Mouse (Mus musculus) gastrocnemius, adult 8-10 months (tissue): ENCODE measurements at regions not wholly inside any gene's neighbourhood (a gene's known extent, or its start where the extent isn't known, plus 50 kb on each side); places are given as distances from the start of the nearest gene placed in this dataset.

Source experiments
- DNase-seq, 2 experiments: peaks; one replicate each; pipeline ENCODE4 v3.0.0; 2022; ENCODE audit warnings: low spot score in 2 of 2

DNA sequence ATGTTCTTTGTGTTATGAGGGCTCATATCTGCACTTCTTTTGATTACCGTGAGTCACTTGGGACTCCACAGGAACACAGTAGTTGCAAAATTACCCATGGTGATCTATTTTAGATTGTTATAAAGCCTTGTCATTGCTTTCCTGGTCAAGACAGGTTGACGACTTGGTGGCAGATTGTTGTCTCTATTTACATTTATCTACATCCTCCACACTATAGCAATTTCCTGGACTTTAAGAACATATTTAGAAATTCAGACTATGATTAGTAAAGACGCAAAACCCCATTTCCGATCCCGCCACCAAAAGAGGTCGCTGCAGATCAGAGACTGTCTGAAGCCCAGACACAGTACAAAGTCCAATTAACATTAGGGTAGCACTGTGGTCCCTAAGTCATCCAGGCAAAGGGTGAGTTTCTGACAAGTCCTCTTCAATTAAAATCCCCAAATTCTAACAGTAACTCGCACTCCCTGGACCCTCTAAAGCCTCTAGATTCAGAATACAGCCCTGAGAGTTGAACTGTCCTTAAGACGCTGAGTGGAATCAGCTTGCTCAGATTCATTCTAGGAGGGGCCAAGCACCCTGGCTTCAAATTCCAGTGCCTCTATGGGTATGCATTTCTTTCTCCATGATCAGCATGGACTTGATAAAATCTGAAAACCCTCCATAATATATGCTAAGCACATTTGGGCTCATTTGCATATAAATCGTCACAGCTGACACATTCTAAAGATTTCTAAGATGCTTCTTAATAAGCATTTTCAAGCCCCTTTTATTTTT is 461.9 kb upstream of the BC052040 start:
- DNase-seq: no peak

DNA sequence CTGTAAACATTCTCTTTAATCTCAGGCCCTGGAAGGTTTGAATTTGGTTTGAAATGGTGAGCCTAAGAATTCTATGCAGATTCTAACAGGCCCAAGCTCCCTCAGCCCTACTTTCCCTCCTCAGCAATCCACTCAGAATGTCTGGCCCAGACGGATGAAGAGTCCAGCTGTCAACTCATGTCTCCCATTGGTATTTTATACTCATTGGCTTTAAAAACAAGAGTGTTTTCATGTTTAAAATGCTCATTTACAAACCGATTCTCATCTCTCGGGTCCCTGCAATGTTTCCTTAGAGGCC is 461.4 kb upstream of the BC052040 start:
- DNase-seq: no peak

DNA sequence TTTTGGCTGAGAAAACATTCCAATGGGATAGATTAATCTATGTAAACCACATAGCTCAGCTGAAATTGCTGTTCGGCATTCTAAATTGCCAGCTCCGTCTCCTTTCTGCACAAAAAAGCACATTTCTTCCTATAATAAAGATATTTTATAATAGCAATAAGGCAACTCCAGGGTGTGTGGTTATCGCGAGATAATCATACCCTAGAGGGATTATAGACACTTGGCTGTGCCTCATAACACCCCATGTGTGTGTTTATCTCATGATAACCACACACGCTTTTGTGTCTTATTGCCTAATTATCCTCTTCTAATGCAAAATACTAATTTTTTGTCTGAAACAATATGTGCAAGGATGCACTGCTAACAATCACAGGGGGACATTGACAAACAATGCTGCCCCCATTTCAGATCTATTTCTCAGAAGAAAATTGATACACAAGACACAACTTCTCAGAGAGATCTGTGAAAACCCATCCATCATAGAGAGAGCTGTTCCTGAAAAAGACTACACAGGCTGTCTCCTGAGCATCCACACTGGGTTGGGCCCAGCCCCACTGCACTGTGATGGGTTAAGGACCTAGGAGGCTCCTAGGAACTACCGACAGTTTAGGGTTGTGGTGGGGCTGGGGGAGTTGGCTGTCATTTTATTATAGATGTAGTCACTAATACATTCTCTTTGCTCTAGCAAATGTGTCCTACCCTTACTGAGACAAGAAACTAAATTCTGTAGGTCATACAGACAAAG is 454.7 kb upstream of the BC052040 start:
- no peak for DNase-seq

DNA sequence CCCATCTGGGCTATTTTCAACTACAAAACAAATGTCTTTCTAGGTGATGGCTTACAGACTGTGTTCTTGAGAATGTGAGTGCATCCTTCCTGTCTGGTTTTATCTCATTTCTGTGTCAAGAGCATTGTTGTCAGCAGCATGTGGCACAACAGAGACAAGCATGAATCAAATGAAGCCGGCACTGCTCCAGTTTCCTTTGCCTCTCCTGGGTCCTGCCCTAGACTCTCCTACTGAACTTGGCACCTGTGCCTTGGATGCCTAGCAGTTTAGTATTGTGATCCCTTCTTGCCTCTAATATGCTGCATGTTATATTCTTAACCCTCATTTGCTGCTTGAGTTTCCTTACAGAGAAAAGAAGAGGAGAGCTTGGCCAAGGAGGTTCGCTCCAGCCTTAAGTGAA is 449.8 kb upstream of the BC052040 start:
- no peak for DNase-seq

DNA sequence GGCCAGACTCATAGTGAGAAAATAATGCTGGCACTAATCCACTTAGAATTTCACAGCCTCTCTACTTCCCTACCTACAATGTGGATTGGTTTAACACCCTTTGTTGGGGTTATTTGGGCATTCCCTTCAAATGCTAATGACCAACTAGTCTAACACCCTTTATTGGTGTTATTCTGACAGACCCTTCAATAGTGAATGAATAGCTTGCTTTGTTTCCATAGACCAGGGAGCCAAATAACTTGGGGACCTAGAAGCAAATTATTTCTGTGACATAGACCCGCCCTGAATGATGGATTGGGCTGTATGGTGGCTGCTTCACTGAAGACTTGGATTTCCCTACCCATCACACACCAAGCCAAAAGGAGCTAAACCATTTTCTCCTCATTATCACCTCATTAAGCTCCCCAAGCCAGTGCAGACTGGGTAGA is 449.3 kb upstream of the BC052040 start:
- no peak for DNase-seq

DNA sequence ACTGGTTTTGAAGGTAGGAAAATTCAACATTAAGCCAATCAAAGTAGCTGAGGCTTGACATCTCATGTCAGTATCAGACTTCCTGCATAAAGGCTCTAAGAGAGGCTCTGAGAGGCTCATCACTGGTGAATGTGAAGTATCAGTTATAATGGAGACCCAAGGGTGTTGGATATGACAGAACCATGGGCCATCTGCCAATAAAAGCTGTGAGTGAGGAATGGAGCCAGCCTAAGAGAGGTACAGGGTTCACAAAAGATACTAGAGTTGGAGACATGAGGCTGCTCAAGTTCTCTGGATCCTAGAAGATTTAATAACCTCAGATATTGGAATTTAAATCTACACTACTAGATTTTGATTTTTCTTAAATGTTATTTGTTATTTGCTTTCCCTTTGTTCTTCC is 440.1 kb upstream of the BC052040 start:
- DNase-seq: no peak

DNA sequence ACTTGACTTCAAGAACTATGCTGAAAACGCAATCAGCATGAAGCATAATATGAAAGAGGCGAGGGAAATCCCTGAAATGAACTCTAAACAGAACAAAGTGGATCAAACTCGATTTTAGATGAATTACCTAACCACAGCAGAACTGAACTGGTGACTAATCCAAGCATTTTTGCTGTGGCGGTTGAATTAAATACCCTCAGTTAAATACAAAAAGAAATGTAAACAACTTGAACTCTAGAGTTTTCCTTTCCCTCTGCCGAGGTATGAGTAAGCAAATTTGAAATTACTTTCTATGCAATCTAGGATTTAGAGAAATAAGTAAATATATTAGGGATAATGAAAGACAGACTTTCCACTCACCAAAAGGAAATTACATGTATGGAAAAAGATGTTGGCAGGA is 409.4 kb upstream of the BC052040 start:
- no peak for DNase-seq

DNA sequence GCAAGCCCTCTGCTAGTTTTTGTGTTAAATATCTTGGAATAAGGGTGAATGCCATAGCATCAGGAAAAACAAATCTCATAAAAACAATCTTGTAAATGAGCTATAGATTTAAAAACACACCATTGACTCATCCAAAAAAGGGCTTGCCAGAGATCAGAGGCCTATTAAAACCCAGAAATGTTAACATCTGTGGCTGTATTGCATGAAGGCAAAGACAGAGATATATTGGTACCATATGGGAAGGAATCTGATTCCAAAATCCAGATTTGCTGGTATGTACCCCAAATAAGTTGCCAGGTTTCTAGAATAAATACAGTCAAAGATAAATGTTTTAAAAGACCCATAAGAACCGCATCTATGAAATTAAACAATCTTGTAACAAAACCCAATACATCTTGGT is 404.4 kb upstream of the BC052040 start:
- DNase-seq: no peak

DNA sequence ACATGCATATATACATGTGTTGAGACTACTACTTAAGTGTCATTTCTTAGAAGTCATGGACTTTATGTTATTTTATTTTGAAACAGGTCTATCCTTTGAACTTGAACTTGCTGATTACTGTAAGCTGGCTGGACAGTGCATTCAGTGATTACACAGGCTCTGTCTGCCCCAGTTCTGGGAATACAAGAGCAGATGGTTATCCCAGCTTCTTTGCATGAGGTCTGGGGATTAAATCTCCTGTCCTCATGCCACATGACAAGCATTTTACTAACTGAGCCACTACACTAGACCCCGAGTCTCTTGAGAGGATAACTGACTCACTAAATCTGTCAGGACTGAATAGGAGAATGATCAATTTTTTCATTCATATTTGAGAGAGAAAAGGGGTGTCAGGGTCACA is 403.6 kb upstream of the BC052040 start:
- no peak for DNase-seq

DNA sequence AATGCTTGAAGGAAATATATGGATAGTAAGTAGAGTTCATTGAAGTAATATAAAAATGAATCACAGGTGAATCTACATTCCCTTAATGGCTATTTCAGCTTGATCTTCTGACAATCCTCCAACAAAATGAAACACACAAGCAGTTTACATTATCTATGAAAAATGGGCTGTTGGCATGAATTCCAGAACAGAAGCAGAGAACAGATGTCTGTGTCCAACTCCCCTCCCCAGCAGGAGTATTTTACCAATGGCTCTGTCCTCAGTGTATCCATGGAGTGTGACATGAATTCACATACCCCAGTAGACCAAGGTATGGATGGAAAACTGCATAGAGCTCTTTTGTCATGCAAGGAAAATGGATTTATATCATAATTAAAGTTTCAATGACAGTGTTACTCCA is 370.3 kb upstream of the BC052040 start:
- no peak for DNase-seq

DNA sequence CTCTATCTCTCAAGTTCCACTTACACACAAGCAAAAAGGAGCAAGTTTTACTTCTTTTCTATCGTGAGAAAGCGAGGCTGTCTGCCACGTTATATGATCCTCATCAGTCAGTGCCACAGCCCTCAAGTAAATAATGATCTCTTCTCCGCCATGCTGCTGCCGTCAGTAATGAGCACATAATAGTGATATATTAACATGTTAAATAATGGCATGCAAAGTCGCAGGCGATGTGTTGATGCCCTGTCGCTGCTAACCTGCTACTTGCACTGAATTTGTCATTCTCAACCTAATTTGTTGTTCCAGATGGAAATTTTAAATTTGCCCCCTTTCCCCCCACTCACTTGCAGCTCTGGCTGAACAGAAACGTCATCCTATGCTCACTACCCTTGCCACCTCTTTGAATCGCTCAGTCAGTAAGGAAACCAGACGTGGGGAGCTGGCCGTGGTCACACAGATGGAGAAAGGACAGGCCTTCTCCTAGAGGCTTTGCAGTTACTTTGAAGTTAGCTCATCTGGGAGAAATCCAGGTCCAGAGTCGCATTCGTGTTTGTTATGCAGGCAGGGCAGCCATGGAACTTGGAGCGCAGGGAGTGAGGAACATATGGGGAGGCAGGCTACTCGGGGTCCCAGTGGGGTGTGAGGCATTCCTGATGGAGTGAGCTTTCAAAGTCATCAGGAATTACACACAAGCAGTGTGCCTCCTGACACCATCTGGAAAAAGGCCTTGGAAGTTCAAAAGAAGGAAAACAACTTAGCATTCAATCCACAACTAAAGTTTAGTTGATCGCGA is 368.1 kb upstream of the BC052040 start:
- no peak for DNase-seq

DNA sequence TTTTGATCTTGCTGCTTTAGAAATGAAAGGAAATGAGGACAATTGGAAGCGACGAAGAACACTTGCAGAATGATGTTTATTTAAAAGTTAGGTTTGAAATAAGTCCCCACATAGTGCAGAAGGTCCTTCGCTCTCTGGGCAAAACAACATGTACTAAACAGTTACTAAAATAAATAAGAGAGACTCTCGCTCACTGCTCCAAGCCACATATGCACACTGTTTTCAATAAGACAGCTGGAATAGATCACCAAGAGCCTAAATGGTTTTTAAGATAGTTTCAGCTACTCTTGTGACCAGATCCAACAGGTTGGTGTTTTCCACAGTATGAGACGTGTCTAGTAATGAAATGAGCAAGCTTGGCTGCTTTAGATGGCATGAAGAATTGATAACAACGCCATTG is 367.2 kb upstream of the BC052040 start:
- DNase-seq: no peak

DNA sequence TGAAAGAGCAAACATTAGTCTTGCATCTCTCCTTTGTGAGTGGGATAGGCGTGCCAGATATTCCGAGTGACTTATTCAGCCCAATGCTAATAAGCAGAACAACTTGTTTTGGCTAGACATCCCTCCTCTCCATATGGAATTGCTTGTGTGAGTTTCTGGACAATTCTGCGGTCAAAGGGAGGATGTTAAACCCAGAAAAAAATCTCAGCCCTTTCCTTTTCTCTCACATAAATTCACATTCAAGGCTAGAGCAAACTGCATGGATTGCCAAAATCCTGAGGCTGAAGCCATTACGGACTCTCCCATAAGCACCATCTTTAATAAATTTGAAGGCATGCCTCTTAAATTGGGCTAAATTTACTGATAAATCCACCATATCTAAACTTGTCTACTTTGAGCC is 351.5 kb upstream of the BC052040 start:
- no peak for DNase-seq

DNA sequence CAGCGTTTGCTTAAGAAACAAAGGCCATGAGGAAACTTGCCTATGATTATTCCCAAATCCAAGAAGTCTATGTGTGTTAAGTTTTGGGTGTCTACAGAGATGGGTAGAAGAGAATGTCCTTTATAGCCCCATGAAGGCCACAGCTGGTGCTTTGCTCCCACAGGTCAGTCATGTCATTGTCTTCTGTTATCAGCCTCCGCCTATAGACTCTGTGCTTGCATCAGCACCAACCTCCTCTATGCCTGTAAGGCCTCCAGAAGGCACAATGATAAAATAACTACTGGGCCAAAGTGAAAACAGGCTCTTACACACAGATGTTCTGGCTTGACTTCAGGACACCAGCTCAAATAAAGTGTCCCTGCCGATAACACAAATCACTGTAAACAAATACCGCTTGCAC is 333.8 kb upstream of the BC052040 start:
- no peak for DNase-seq

DNA sequence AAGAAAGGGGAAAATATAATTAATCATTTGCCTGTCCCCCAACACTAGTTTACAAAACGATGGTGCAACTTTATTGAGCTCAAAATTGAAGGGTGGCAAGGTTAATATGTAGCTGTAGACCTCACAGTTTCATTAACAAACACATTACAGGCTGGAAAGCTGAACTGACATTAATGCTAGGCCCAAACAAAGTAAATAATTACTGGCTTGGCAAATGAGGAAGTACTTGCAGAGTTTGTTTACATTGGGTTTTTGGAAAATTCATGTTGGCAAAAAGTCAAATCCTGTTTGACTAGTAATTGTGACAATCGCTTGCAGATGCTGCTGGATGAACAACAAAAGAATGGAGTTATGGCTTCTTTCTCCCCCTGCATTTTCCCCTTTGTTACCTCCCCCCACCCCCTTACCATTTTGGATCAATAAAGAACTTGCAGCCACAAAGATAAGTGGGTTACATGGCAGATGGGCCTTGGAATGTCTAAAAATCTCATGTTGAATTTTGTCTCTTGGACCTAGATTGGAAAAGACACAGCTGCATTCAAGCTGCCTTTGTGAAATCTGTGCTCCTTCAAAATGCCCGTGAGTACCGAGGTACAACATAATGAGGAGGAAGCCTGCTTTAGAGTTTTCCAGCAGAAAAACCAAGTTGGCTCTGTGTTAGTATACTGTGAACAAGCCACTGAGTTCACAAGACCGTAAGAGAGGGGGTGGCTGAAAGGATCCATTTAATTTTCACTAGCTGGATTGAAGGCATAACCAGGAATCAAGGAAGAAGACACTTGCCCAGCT is 331.3 kb upstream of the BC052040 start:
- DNase-seq: no peak

DNA sequence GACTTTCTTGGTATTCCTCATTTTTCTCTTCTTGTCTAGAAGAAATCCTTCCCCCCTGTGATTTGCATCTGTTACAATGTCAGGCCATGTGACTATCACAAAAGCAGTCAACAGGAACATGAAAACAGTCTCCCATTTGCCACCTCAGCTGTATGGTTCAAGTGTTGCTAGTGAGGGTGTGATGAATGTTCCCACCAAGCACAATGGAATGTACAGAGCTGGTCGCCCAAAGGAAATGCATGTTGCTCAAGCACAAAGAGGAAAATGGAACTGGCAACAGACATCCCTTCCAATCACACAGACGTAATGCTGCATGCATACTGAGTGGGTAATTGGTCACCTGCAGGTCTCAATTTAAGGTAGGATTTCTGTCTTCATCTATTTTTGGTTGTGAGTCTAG is 324.1 kb upstream of the BC052040 start:
- no peak for DNase-seq

DNA sequence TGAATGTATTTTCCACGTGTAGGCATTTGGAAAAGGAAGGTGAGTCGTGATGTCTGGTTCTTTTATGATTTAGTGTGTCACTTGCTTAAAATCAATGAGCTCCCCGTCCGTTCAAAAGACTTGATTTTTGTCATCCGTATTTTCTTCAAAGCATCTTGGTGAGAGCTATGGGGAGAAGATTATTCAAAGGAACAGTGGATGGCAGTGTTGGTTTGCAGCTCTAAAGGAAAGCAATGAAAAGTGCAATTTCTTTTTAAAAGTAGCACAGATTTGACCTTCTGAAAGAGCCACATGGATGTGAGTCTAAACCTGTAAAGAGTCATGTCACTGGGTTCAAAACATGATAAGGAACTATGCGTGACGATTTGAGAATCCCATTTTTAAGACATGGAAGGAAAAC is 313.3 kb upstream of the BC052040 start:
- DNase-seq: no peak

DNA sequence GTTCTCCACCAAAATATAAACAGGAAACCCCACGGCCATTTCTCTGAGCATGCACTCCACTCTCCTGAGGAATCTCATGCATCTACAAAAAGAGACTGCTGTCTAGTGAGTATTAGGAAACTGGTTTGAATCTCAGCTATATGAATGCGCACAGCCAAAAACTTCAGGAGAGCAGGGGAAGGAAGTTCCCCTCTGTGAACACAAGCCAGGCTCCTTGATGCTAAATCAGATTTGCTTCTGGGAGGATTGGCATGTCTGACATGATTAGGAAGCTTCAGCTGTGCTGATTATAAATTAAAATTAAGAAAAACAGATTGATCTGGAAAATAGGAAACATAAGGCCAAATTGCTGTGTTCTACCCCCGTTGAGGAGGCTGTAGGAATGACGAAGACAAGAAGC is 304.1 kb upstream of the BC052040 start:
- DNase-seq: no peak

DNA sequence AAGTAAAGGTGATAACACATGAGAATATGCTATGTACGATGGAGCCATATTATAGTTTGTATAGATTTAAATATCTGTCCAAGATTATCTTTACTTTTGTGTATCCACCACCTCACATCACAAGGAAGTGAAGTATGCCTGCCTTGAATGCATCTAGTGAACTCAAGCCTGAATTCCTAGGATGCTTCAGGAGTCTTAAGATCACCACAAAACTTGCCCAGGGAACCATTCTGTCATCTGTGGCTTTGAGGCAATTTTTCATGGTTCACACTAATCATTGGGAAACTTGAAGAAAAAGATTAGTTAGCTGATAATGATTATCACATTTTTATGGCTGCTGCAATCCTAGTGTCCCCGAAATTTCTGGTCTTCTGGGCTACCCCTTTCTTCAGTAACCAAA is 288.5 kb upstream of the BC052040 start:
- no peak for DNase-seq

DNA sequence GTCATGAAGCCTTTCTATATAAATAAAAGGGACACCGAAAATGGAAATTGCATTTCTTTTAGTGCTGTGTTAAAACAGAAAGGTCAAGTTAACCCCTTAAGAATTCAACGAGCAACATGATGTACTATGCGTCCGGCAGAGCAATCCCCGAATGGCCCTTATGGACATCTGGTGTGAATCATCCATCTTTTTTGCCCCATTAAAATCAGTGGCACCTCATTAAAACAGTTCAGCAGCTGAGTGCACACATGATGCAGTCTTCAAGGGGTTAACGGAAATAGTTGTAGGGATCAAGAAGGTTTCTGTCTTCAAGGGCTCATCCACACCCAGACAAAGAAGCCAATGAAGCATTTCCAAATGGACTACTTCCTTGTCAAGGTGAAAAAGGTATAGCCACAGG is 284.1 kb upstream of the BC052040 start:
- DNase-seq: no peak

DNA sequence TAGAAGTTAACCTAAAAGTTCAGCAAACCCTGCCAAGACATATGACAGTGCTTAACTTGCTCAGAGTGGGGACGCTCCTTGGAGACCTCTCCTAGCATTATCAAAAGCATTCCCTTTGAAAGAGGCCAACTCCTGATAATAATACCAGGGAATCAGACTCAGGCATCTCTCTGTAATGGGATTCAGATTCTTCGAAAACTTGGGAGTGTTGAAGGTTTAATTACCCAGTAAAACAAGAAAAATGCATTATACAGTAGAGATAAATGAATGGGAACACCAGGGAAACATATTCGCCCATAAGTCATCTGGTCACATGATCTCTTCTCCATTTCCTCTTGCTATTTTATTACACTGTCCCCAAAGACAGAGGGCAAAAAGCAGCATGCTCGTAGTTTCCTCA is 274.3 kb upstream of the BC052040 start:
- DNase-seq: no peak
